Mouse (Mus musculus) C2C12 (cell line): Measurements from ENCODE around the gene Gnptg. TPM values are rescaled to one million over a fixed set of nuclear protein-coding genes. Genes with fewer than 3 reads are reported as not detected.

ENCODE experiments used
- H3K27me3 ChIP-seq: one replicate; pipeline ENCODE4 v1.6.1; 2011; ENCODE audit not compliant: control insufficient read depth, insufficient read depth, insufficient read length
- H3K36me3 ChIP-seq: one replicate; pipeline ENCODE4 v1.6.1; 2011; ENCODE audit not compliant: control insufficient read depth, insufficient read depth
- H3K4me3 ChIP-seq: one replicate; pipeline ENCODE4 v1.5.1; 2011; ENCODE audit warnings: mild to moderate bottlenecking, control low read depth; ENCODE audit not compliant: poor library complexity, insufficient read depth, severe bottlenecking
- H3K79me2 ChIP-seq: one replicate; pipeline ENCODE4 v1.6.1; 2011; ENCODE audit not compliant: control insufficient read depth, insufficient read depth
- H3K79me3 ChIP-seq: one replicate; pipeline ENCODE4 v1.6.1; 2011; ENCODE audit warnings: low read depth, control low read depth
- H3ac ChIP-seq: one replicate; pipeline ENCODE3; 2011; ENCODE audit warnings: low read depth; ENCODE audit not compliant: control insufficient read depth, insufficient read length
- CEBPB ChIP-seq: IDR thresholded peaks from one replicate; pipeline ENCODE4 v1.6.1; 2011; ENCODE audit warnings: low read depth, mild to moderate bottlenecking, control low read depth, moderate library complexity
- CTCF ChIP-seq: IDR thresholded peaks from one replicate; pipeline ENCODE4 v1.5.1; 2011; ENCODE audit not compliant: control insufficient read depth, insufficient read depth, insufficient read length
- FOSL1 ChIP-seq: IDR thresholded peaks from one replicate; pipeline ENCODE4 v1.8.0; 2011; ENCODE audit warnings: mild to moderate bottlenecking, low read length; ENCODE audit not compliant: poor library complexity, insufficient read depth, severe bottlenecking
- MAX ChIP-seq: IDR thresholded peaks from one replicate; pipeline ENCODE4 v1.6.1; 2011; ENCODE audit warnings: mild to moderate bottlenecking, control low read depth
- MYOD1 ChIP-seq: IDR thresholded peaks from one replicate; pipeline ENCODE4 v1.6.1; 2011; ENCODE audit warnings: low read depth; ENCODE audit not compliant: control insufficient read depth, insufficient read length
- MYOG ChIP-seq: IDR thresholded peaks from one replicate; pipeline ENCODE4 v1.6.1; 2011; ENCODE audit not compliant: control insufficient read depth, insufficient read length; ENCODE audit errors: extremely low read depth
- USF1 ChIP-seq: IDR thresholded peaks from one replicate; pipeline ENCODE4 v1.6.1; 2011; ENCODE audit warnings: low read depth, mild to moderate bottlenecking, control low read depth, moderate library complexity
- polyA plus RNA-seq: library from polyadenylated mRNA; unstranded; fragments of >200 nt; fragmentation: generic; extraction: Trizol; gene quantifications from one replicate; pipeline ENCODE4 v1.2.1, GENCODE M21; 2012; ENCODE audit warnings: missing spikeins

Gnptg gene
- polyA plus RNA-seq, 1 experiment = 22.7 TPM

- H3K27me3 ChIP-seq = peaks cover 16% of the 10 kb centered on the region
- H3ac ChIP-seq = peak overlapping the region; percentile 98
- peaks cover 28% of the 10 kb centered on the region for H3K36me3 ChIP-seq
- TF ChIP-seq USF1 (peak; percentile 59), FOSL1 (no peak), MAX (peak; percentile 76)
- peak overlapping the region; percentile 99 for H3K4me3 ChIP-seq
- peaks cover 42% of the 10 kb centered on the region for H3K79me3 ChIP-seq
- H3K79me2 ChIP-seq = peaks cover 43% of the 10 kb centered on the region
Observed at GRCm38 (mm10) chr17:25273706-25274501, 34.0 kb upstream of the Gnptg start.

DNA sequence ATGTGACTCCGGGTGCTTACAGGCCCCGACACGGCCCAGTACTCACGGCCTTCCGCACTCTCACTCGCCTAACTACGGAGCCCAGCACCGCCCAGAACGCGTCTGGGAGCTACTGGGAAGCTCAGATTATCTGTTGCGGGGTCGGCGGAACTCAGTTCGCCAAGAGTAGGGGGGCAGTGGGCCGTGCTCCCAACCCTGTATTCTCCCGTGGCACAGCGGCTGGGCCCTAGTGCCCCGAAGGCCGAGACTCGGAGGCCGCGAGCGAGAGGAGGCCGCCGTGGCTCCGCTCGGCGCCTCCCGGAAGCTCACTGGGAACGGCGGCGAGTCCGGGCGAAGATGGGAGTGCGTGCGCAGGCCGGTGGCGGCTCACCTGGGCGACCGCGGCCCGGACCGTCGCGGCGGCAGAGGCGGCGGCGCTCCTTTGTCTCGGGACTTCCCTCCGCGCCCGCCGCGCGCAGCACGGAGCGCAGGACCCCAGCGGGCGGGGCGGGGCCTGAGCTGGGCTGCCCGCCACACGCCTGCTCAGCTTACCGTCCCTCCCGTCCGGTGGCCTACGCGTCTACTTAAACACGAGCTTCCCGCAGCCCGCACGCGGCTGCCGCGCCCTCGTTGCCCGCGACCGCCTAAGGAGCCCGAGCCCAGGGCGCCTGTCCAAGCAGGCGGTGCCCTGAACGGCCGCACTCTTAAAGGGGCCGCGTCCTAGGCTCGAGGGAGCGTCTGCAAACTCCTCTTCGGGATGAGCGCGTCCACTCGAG is 33.2 kb upstream of the Gnptg start:
- TF ChIP-seq MYOG (no peak), MAX (peak; percentile 96), CTCF (no peak)
- Histone ChIP-seq H3ac (peak overlapping the region; percentile 98), H3K27me3 (peaks cover 16% of the 10 kb centered on the region)

DNA sequence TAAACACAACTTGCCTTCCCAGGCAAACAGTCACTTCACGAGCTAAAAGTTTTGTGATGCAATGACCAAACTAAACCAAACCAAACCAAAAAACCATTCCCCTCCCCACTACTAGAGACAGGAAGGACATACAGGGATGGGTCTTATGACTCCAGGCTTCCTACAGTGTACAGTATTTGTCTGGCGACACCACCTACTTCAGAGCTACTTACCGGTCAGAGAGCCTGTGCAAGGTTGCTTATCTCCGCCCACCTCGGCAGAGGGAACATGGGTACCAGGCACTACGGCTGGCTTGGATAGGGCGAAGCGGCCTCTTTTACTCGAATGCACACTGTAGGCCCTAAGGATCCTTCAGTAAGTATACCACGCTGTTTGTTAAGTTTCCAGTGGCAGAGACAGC is 32.4 kb upstream of the Gnptg start:
- Histone ChIP-seq H3K36me3 (peaks cover 44% of the 10 kb centered on the region), H3K4me3 (peak overlapping the region; percentile 99), H3K79me2 (peaks cover 59% of the 10 kb centered on the region), H3K79me3 (peaks cover 58% of the 10 kb centered on the region), H3K27me3 (peaks cover 9% of the 10 kb centered on the region), H3ac (peak overlapping the region; percentile 98)
- TF ChIP-seq CEBPB (no peak), USF1 (no peak), FOSL1 (no peak), CTCF (no peak), MAX (no peak), MYOG (no peak), MYOD1 (no peak)

More for the DNA sequence above, 33.2 kb upstream of the Gnptg start:
- Histone ChIP-seq H3K79me3 (peaks cover 50% of the 10 kb centered on the region), H3K4me3 (peak overlapping the region; percentile 99), H3K36me3 (peaks cover 36% of the 10 kb centered on the region), H3K79me2 (peaks cover 51% of the 10 kb centered on the region)

- Histone ChIP-seq H3K36me3 (peaks cover 58% of the 10 kb centered on the region), H3K79me3 (peaks cover 69% of the 10 kb centered on the region), H3K27me3 (no peaks in the 10 kb centered on the region), H3ac (no peak overlapping the region), H3K79me2 (peaks cover 74% of the 10 kb centered on the region), H3K4me3 (peak overlapping the region; percentile 99)
- TF ChIP-seq CEBPB = no peak
- TF ChIP-seq CTCF = no peak
- TF ChIP-seq MYOD1 = no peak
- TF ChIP-seq USF1 = no peak
- no peak for TF ChIP-seq FOSL1
- TF ChIP-seq MAX = no peak
- no peak for TF ChIP-seq MYOG
Observed at GRCm38 (mm10) chr17:25270795-25271335, 30.9 kb upstream of the Gnptg start.

- no peak overlapping the region for H3ac ChIP-seq
- peaks cover 39% of the 10 kb centered on the region for H3K79me3 ChIP-seq
- TF ChIP-seq FOSL1 = no peak
- no peak for TF ChIP-seq MYOG
- TF ChIP-seq MYOD1 = no peak
- no peak for TF ChIP-seq USF1
- TF ChIP-seq MAX = no peak
- no peak for TF ChIP-seq CTCF
- no peak for TF ChIP-seq CEBPB
- no peak overlapping the region for H3K4me3 ChIP-seq
- H3K79me2 ChIP-seq = peaks cover 50% of the 10 kb centered on the region
- H3K27me3 ChIP-seq = no peaks in the 10 kb centered on the region
- peaks cover 73% of the 10 kb centered on the region for H3K36me3 ChIP-seq
Observed at GRCm38 (mm10) chr17:25264453-25264852, 24.5 kb upstream of the Gnptg start.
